ENCODE assay signal across 31 mouse cellular contexts in the genomic region with DNA sequence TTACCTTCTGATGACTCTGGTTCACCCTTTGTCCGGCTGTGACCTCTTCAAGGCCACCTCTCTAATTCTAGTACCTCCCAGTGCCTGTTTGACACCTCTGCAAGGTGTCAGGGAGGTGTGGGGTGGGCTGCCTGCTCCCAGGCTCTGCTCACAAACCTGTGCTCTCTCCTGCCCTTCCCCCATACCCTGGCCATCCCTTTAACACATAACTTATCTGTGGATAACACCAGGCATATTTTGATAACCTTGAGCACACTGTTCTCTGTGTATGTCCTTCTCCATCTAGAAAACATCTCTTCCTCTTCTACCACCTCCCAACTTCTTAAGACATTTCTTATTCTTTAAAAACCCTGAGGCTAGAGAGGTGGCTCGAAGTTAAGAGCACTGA. TPM values are rescaled to one million over a fixed set of nuclear protein-coding genes. Genes with fewer than 3 reads are reported as not detected.
DNase-seq lines count a peak whose midpoint lies in the region; ATAC-seq and TF ChIP-seq lines count a peak whose summit lies in the region.
"Had no signal": no experiment of that assay in that cellular context is flagged by ENCODE, and none has a peak within 500 bp of the region (broad histone marks: within the 10 kb centered on the region; RNA-seq: fewer than 3 reads in every experiment).

No protein-coding gene starts in this region.

- DNase-seq in MEL (ENCODE audit: low read depth, low spot score) (peak; percentile 52), liver (peak; percentile 62)
- peak; percentile 9 for DNase-seq in c-Kit-negative CD71-positive TER-119-positive erythroid progenitor cells, embryonic 14.5 days (ENCODE audit: low read depth, low spot score)
- no peak for DNase-seq in gastrocnemius, adult 18-20 months (ENCODE audit: low spot score)
- no peak for DNase-seq in spleen, adult 18-20 months
- no peak for DNase-seq in hindbrain, postnatal 0 days (ENCODE audit: low spot score)
- DNase-seq: adrenal gland, postnatal 25 days; cerebellum, adult 11-12 months; cerebellum, adult 9-11 months; embryo, embryonic 11 days; gastrocnemius, postnatal 25 days; heart, adult 11 months; heart, postnatal 4 days; kidney, postnatal 36 days; lung, postnatal 36 days; midbrain, embryonic 14.5 days; right cerebral cortex, adult 18-20 months had no signal

- H3K4me3 ChIP-seq in MEL (ENCODE audit: control insufficient read depth in 1 of 2, insufficient read depth in 1 of 2, low read depth in 2 of 2, low read length in 2 of 2) = no peak overlapping the region
- H3K4me3 ChIP-seq in liver, embryonic 15.5 days (replicated peaks) = no peak overlapping the region
- H3K4me3 ChIP-seq in midbrain, embryonic 13.5 days (replicated peaks) = no peak overlapping the region
- H3K4me3 ChIP-seq in hindbrain, postnatal 0 days (ENCODE audit: low read length) = no peak overlapping the region
- H3K4me3 ChIP-seq: embryonic facial prominence, embryonic 13.5 days; forebrain, embryonic 13.5 days; hindbrain, embryonic 13.5 days; kidney, embryonic 15.5 days; megakaryocyte, embryonic 14.5 days had no signal

- H3K36me3 ChIP-seq in MEL (ENCODE audit: control insufficient read depth in 1 of 2, insufficient read depth in 2 of 2, low read length in 2 of 2) = peaks cover 0 to 10% of the 10 kb centered on the region in 2 experiments; a peak in 2 of 4 replicates
- no peaks in the 10 kb centered on the region for H3K36me3 ChIP-seq in liver, embryonic 15.5 days (replicated peaks)
- H3K36me3 ChIP-seq in midbrain, embryonic 13.5 days = no peaks in the 10 kb centered on the region
- no peaks in the 10 kb centered on the region for H3K36me3 ChIP-seq in hindbrain, postnatal 0 days (ENCODE audit: insufficient read depth, low read length)
- H3K36me3 ChIP-seq: embryonic facial prominence, embryonic 13.5 days; hindbrain, embryonic 13.5 days; kidney, embryonic 15.5 days had no signal

- H3K4me1 ChIP-seq in MEL (ENCODE audit: control insufficient read depth in 1 of 2, insufficient read depth in 2 of 2, low read length in 2 of 2) = peaks cover 9 to 14% of the 10 kb centered on the region in 2 experiments
- peaks cover 35% of the 10 kb centered on the region for H3K4me1 ChIP-seq in liver, embryonic 15.5 days (replicated peaks)
- H3K4me1 ChIP-seq in midbrain, embryonic 13.5 days (replicated peaks) = 0 out of 2 replicates have a peak, but pooled peaks cover 2% of the 10 kb centered on the region
- H3K4me1 ChIP-seq in hindbrain, postnatal 0 days (ENCODE audit: insufficient read depth, low read length) = no peaks in the 10 kb centered on the region
- H3K4me1 ChIP-seq: hindbrain, embryonic 13.5 days had no signal

- peak overlapping the region; percentile 42 for H3K4me2 ChIP-seq in liver, embryonic 15.5 days
- no peak overlapping the region for H3K4me2 ChIP-seq in midbrain, embryonic 13.5 days (replicated peaks)
- no peak overlapping the region for H3K4me2 ChIP-seq in hindbrain, postnatal 0 days (ENCODE audit: low read depth, low read length)
- H3K4me2 ChIP-seq: embryonic facial prominence, embryonic 13.5 days; forebrain, embryonic 13.5 days; heart, embryonic 11.5 days; hindbrain, embryonic 13.5 days; kidney, embryonic 15.5 days had no signal

- TF ChIP-seq EP300 in MEL (IDR thresholded peaks at IDR 0.05; ENCODE audit: low read depth in 1 of 2, low read length in 2 of 2) = no peak

- no peak for TF ChIP-seq CTCF in MEL (IDR thresholded peaks at IDR 0.05 in 2 of 3, conservative IDR thresholded peaks at IDR 0.05 in 1 of 3; ENCODE audit: control insufficient read depth in 1 of 3, insufficient read depth in 1 of 3, low read depth in 2 of 3, low read length in 3 of 3, poor library complexity in 1 of 3, severe bottlenecking in 1 of 3)
- TF ChIP-seq CTCF in hindbrain, postnatal 0 days (IDR thresholded peaks at IDR 0.05; ENCODE audit: low read depth) = no peak

- TF ChIP-seq RAD21 in MEL (IDR thresholded peaks at IDR 0.05; ENCODE audit: low read depth, low read length) = no peak

- WGBS in liver, embryonic 15.5 days (ENCODE audit: insufficient replicate concordance) = 37% methylated on average over 2 of the region's 2 CpGs
- WGBS in midbrain, embryonic 13.5 days = 82% methylated on average over 2 of the region's 2 CpGs
- 77% methylated on average over 2 of the region's 2 CpGs for WGBS in hindbrain, postnatal 0 days

- no peaks in the 10 kb centered on the region for H3K79me2 ChIP-seq in MEL (ENCODE audit: control insufficient read depth, insufficient read depth, low read length, poor library complexity)

- TF ChIP-seq POLR2A in MEL (IDR thresholded peaks at IDR 0.05; ENCODE audit: control insufficient read depth in 1 of 2, insufficient read depth in 1 of 2, low read depth in 1 of 2, low read length in 2 of 2, poor library complexity in 1 of 2) = no peak

- no peaks in the 10 kb centered on the region for H3K9me3 ChIP-seq in MEL (replicated peaks; ENCODE audit: insufficient read depth, low read length)
- H3K9me3 ChIP-seq in liver, embryonic 15.5 days (replicated peaks) = no peaks in the 10 kb centered on the region
- no peaks in the 10 kb centered on the region for H3K9me3 ChIP-seq in midbrain, embryonic 13.5 days
- H3K9me3 ChIP-seq in hindbrain, postnatal 0 days (ENCODE audit: low read length) = no peaks in the 10 kb centered on the region
- H3K9me3 ChIP-seq: embryonic facial prominence, embryonic 13.5 days; forebrain, embryonic 13.5 days; hindbrain, embryonic 13.5 days; kidney, embryonic 15.5 days had no signal

- H3K27me3 ChIP-seq in MEL (ENCODE audit: control insufficient read depth in 1 of 2, insufficient read depth in 2 of 2, low read length in 2 of 2) = no peaks in the 10 kb centered on the region
- peaks cover 19% of the 10 kb centered on the region for H3K27me3 ChIP-seq in liver, embryonic 15.5 days
- H3K27me3 ChIP-seq in midbrain, embryonic 13.5 days = peaks cover 15% of the 10 kb centered on the region
- H3K27me3 ChIP-seq in hindbrain, postnatal 0 days (ENCODE audit: insufficient read depth, low read length) = no peaks in the 10 kb centered on the region

- peak overlapping the region; percentile 6; the same call in 1 of the 2 replicates for H3K27ac ChIP-seq in MEL (ENCODE audit: control insufficient read depth, low read depth, low read length)
- H3K27ac ChIP-seq in liver, embryonic 15.5 days (replicated peaks) = peak overlapping the region; percentile 81
- no peak overlapping the region for H3K27ac ChIP-seq in midbrain, embryonic 13.5 days
- H3K27ac ChIP-seq in hindbrain, postnatal 0 days = no peak overlapping the region
- H3K27ac ChIP-seq: embryonic facial prominence, embryonic 13.5 days; forebrain, embryonic 13.5 days; hindbrain, embryonic 13.5 days; kidney, embryonic 15.5 days had no signal

- no peak overlapping the region for H3K9ac ChIP-seq in MEL (ENCODE audit: control insufficient read depth, low read depth, low read length, poor library complexity, severe bottlenecking)
- H3K9ac ChIP-seq in liver, embryonic 15.5 days = no peak overlapping the region
- no peak overlapping the region for H3K9ac ChIP-seq in midbrain, embryonic 13.5 days (replicated peaks)
- no peak overlapping the region for H3K9ac ChIP-seq in hindbrain, postnatal 0 days (replicated peaks; ENCODE audit: low read length)
- H3K9ac ChIP-seq: embryonic facial prominence, embryonic 13.5 days; forebrain, embryonic 13.5 days; hindbrain, embryonic 13.5 days; kidney, embryonic 15.5 days had no signal

- ATAC-seq in liver, embryonic 15.5 days (ENCODE audit: insufficient read depth) = peak; percentile 86
- no peak for ATAC-seq in midbrain, embryonic 13.5 days
- ATAC-seq in hindbrain, postnatal 0 days = no peak
- ATAC-seq: CD4-positive, CD25-positive, alpha-beta regulatory T cell, adult 4 months; forebrain, embryonic 13.5 days; intestine, postnatal 0 days had no signal

TF ChIP-seq in MEL, 35 proteins besides CTCF, POLR2A, EP300 and RAD21 (continues in another document):
- TF ChIP-seq TAL1 (IDR thresholded peaks at IDR 0.05; ENCODE audit: low read length) (no peak), BHLHE40 (IDR thresholded peaks at IDR 0.05; ENCODE audit: borderline replicate concordance, low read depth, low read length) (no peak), RCOR1 (IDR thresholded peaks at IDR 0.05; ENCODE audit: low read depth, low read length) (no peak), USF1 (IDR thresholded peaks at IDR 0.05; ENCODE audit: low read depth, low read length) (no peak), MEF2A (IDR thresholded peaks at IDR 0.05; ENCODE audit: extremely low read depth, insufficient replicate concordance, low read depth, low read length, poor library complexity, severe bottlenecking) (no peak), MAX (IDR thresholded peaks at IDR 0.05; ENCODE audit: low read length) (no peak)

RNA-seq across cellular contexts. Expression of a gene that starts 6.7 kb away (rescaled TPM):
- total RNA-seq in MEL (2012; rRNA removed) = not detected in 2 replicates
- under 1 TPM in 1 of 2 experiments, not detected in 1; 0.04 TPM for polyA plus RNA-seq in MEL (2012; ENCODE audit: insufficient read depth in 1 of 2, insufficient read length in 2 of 2, low read depth in 1 of 2, low replicate concordance in 2 of 2, missing spikeins in 1 of 2)
- 0.18 and 0.30 TPM in 2 replicates for polyA plus RNA-seq in liver, embryonic 15.5 days (2015; fragmentation: Nextera tagmentation; extraction: Ambion mirVana)
- polyA plus RNA-seq in midbrain, embryonic 13.5 days (2015; fragmentation: Nextera tagmentation; extraction: Ambion mirVana) = 3.6 and 4.0 TPM in 2 replicates
- under 1 TPM; 0.46 to 0.66 TPM for total RNA-seq in gastrocnemius, adult 18-20 months (2021)
- 7.1 and 9.8 TPM in 2 replicates for total RNA-seq in hindbrain, postnatal 0 days (2014; rRNA removed)
- polyA plus RNA-seq in hindbrain, postnatal 0 days (2015; fragmentation: Nextera tagmentation; extraction: Ambion mirVana) = 6.6 and 7.2 TPM in 2 replicates
- total RNA-seq: adrenal gland, adult 18-20 months; adrenal gland, postnatal 25 days; gastrocnemius, postnatal 25 days; liver, adult 2 months; monocyte, adult 5-6 weeks had no signal
- polyA plus RNA-seq: limb, embryonic 11.5 days; liver, adult 2 months had no signal

RNA-seq across cellular contexts. Expression of a gene that starts 55.0 kb away (rescaled TPM):
- total RNA-seq in MEL (2012; rRNA removed) = 343 and 401 TPM in 2 replicates
- polyA plus RNA-seq in MEL (2012; ENCODE audit: insufficient read depth in 1 of 2, insufficient read length in 2 of 2, low read depth in 1 of 2, low replicate concordance in 2 of 2, missing spikeins in 1 of 2) = 100 to 1,000 TPM in 1 of 2 experiments, not detected in 1; 299 TPM
- 103 and 115 TPM in 2 replicates for polyA plus RNA-seq in liver, embryonic 15.5 days (2015; fragmentation: Nextera tagmentation; extraction: Ambion mirVana)
- 367 and 391 TPM in 2 replicates for polyA plus RNA-seq in midbrain, embryonic 13.5 days (2015; fragmentation: Nextera tagmentation; extraction: Ambion mirVana)
- 10 to 100 TPM; 14.7 to 18.2 TPM for total RNA-seq in gastrocnemius, adult 18-20 months (2021)
- 62.1 and 95.6 TPM in 2 replicates for total RNA-seq in hindbrain, postnatal 0 days (2014; rRNA removed)
- polyA plus RNA-seq in hindbrain, postnatal 0 days (2015; fragmentation: Nextera tagmentation; extraction: Ambion mirVana) = 278 and 295 TPM in 2 replicates

RNA-seq across cellular contexts. Expression of a gene that starts 55.5 kb away (rescaled TPM):
- total RNA-seq in MEL (2012; rRNA removed) = 12.3 and 13.1 TPM in 2 replicates
- polyA plus RNA-seq in MEL (2012; ENCODE audit: insufficient read depth in 1 of 2, insufficient read length in 2 of 2, low read depth in 1 of 2, low replicate concordance in 2 of 2, missing spikeins in 1 of 2) = 10 to 100 TPM in 1 of 2 experiments, not detected in 1; 34.4 TPM
- 10.8 and 12.1 TPM in 2 replicates for polyA plus RNA-seq in liver, embryonic 15.5 days (2015; fragmentation: Nextera tagmentation; extraction: Ambion mirVana)
- 26.1 and 27.5 TPM in 2 replicates for polyA plus RNA-seq in midbrain, embryonic 13.5 days (2015; fragmentation: Nextera tagmentation; extraction: Ambion mirVana)
- total RNA-seq in gastrocnemius, adult 18-20 months (2021) = 1 to 10 TPM; 6.9 to 8.3 TPM
- 19.4 and 33.1 TPM in 2 replicates for total RNA-seq in hindbrain, postnatal 0 days (2014; rRNA removed)
- polyA plus RNA-seq in hindbrain, postnatal 0 days (2015; fragmentation: Nextera tagmentation; extraction: Ambion mirVana) = 17.7 and 17.8 TPM in 2 replicates

Comparison
In these comparisons a context has a peak if more than half of its experiments do, and no peak if none do; other contexts are left out.
1. DNase-seq: peak in MEL (single experiment), c-Kit-negative CD71-positive TER-119-positive erythroid progenitor cells, embryonic 14.5 days (single experiment) and liver (single experiment); none in gastrocnemius, adult 18-20 months (single experiment), spleen, adult 18-20 months (0 of 2) and hindbrain, postnatal 0 days (single experiment).
2. H3K27ac ChIP-seq: peak in MEL (single experiment) and liver, embryonic 15.5 days (single experiment); none in midbrain, embryonic 13.5 days (single experiment) and hindbrain, postnatal 0 days (single experiment).